Mouse (Mus musculus) ovary, postnatal 36 days (tissue): Measurements from ENCODE around the gene Sh3gl2.

Source experiments
- DNase-seq: peaks from one replicate; pipeline ENCODE4 v3.0.0; 2022; ENCODE audit warnings: low spot score, mixed read lengths

Gene Sh3gl2

DNA sequence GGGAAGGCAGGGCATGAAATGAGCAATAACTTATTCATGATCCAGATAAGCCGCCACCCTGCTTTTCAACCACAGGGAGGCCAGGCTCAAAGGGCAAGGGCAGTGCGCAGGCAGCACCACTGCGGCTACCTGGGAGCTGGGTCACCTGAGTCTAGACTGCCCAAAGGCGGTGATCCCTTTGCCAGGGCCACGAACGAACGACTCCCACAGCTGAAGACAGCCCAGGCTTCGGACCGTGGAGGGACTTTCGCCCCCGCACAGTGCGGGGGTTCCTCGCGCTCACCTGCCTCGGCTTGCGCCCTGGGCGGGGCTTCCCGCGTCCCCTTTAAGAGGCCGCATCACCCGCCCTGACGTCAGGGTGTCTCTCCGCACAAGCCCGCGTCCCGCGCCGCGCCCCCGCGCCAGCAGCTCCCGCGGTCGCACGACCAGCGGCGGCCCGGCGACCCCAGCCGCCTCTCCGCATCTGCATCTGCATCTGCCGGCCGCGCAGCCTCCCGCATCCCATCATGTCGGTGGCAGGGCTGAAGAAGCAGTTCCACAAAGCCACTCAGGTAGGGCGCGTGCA, at the start of gene Sh3gl2:
Gene Sh3gl2 (plus strand): TSS at position 56 of the 565 bp plus-strand sequence.
- DNase-seq: peak; percentile 49

DNA sequence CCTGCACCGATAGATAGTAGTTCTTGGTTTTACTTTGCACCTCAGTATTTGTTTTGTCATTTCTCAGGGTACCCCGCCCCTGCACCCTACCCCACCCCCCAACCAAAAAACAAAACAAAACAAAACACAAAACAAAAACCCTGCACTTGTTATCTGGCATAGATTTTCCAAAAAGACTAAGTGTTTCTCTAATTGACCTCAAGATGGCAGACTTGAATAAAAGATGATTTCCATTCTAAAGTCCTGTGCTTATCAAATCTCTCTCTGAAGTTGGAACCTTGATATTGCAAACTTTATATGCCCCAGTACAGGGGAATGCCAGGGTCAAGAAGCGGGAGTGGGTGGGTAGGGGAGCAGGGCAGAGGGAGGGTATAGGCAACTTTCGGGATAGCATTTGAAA, 43.8 kb upstream of the Sh3gl2 start:
- no peak for DNase-seq

DNA sequence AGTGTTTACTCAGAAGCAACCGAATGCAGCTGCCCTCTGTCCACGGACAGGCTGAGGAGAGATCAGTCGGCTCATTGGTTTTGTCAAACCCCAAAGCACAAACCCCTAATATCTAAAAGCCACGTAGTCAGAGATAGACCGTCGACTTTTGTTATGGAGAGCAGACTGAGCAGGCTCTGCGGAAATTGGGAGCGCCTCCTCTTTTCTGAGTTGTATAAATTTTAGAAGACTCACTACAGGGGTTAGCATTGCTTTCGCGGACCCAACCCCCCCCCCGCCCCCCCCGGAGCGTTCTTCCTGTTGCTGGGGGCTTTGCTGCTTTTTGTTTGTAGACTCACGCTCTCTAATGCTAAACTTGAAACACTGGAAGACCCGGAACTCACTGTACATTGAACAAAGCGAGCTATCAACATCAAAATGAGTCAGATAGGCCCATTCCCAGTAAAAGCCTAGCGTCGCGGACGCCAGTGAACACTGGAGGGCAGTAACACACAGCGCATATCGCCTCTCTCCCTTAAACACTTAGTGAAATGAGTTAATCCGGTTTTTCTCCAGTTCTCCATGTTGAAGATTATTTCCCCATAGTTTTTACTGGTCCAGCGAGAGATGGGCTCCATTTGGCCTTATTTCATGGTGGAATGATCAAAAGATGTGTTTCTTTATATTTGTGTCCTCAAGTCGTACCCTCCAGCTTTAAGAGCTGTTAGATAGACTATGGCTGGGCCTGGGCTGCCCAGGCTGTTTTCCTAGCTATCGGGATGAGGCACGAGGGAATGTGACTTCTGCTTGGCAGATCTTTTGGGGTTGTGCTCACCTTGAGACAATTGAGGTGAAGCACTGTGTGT, 42.2 kb upstream of the Sh3gl2 start:
- peak; percentile 47 for DNase-seq

DNA sequence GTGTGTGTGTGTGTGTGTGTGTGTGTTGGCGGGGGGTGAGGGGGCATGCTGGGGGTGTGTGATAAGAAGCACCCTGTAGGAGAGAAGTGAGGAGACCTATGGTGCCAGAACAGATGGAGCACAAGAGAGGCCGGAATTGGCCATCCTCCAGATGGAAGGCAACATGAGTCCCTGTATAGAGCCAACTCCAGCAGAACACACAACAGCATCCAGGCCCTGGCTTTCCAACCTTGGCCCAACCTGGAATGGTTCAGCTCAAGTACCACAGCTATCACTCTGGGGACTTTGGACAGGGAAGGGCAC, 41.7 kb upstream of the Sh3gl2 start:
- no peak for DNase-seq

DNA sequence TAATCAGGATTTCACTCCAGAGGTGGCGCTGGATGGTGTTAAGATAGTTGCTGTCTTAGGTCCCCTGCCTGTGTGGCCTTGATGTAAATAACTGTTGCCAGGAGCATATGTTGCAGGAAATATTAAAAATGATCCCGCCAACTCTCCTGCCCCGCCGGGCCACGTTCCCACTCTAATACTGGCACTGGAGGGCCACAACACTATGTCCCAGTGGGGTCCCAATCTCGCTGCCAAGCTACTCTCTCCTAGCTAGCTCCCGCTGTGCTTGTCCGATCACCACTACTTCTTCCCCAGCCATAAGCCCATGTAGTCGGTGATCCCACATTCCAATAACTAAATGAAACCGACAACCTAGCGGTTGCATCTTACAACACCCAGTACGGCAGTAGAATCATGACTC, 36.9 kb upstream of the Sh3gl2 start:
- DNase-seq: no peak

DNA sequence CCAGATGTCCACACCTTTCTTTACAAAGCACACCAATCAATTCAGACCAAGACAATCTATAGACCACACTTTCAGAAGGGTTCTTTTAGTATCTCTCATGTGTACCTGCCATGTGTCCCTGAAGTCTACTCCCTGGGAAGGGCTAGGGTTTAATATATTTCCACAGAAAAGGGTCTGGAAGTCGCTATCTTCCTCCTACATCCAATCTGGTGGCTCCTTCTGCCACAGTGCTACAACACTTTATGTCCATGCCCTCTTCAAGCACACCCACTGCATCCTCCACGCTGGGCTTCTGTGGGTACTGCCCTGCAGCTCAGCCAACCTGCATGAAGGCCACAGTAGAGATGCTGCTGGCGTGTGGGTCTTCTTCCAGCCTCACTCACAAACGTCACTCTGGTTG, 29.5 kb upstream of the Sh3gl2 start:
- DNase-seq: no peak

DNA sequence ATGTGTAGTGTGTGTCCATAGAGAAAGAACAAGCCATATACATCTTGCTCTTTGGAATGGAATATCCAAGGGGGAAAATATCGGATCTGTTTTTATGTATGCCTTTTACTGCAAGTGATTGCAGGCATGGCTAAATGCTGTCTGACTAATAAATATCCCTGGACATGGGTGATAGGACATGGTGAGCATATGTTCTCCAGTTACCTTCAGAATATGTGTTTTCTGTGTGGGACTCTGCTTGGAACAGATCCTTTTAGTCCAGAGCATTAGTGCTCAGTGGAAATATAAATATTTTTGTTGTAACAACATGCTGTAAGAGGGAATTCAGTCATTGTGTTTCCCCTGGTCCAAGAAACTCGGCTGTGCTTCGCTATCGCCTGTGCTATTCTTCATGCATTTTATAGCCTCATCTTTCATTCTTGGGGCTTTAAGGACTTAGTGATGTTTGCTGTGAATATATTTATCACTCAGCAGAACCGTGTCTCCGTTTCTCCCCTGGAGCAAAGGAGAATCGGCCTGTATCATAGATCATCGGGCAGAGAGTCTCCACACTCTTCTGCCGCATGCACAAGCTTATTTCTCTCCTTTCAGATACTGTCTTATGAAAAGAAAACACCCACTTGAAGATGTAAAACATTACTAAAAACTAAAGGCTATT, 26.4 kb upstream of the Sh3gl2 start:
- no peak for DNase-seq

DNA sequence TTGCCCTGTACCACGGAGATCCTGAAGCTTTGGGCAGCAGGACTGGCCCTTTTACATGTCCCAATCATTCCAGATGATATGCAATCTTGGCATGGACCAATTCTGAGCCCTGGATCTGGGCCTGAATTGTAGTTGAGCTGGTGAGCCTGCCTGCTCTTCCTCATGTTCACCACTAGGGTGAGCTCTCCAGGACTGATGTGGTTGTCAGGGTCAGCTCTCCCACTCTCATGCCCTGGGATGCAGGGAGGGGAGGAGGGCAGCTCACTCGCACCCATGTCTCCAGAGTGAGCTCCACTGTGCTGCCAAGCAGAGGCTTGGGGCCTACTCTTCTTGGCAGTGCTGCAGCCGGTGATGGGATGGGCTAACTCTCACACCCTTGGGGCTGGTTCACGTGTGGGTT, 18.9 kb upstream of the Sh3gl2 start:
- no peak for DNase-seq

DNA sequence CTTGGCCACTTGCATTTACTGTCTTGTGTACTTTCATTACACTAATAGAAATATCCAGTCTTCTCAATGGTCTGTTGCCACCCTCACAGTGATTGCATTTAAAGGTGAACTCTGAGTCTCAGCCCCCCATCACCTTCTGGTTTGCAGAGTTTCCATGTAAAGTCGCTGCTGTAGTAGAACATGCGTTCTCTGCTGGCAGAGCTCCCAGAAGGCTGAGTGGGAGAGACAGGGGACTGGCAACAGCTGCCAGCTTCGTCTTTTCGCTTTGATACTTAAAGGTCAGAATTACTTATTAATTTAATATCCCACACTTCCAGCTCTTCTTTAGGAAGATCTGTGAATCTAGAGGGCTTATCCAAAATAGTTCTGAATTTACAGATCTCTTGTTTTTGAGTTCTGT, 8.7 kb upstream of the Sh3gl2 start:
- peak; percentile 6 for DNase-seq

DNA sequence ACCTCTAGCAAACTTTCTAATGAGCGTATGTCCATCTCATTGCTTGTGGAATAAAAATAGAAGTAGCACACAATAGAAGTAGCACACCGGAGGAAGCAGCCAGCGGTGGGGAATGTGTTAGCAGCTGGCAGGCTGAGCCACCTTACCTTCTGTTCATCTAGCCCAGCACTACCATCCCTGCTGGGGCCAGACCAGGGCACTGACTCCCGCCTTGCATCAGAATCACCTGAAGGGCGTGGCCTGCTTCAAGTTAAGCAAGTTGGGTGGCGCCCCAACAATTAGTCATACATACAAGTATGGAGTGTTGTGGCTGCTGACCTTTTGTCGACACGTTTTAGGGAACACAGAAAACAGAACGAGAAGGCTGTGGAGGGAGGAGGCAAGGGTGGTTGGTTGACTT, 6.5 kb upstream of the Sh3gl2 start:
- no peak for DNase-seq

DNA sequence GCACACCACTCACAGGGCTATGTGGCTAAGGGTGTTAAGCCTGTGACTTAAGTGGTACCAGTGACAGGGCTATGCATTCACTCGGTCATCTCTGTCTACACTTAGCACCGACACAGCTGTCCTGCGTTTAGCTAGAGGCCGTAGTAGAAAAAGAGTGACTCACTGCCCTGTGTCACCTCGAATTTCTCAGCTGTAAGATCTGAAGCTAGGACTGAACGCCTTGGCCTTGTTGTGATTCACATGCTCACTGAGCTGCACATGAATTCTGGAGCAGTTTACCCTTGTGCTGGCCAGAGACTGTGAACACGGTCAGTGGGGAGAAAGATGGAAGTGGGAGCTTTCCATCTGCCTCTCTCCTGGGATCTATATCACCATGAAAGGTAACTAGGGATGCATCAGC, 2.3 kb upstream of the Sh3gl2 start:
- DNase-seq: no peak

DNA sequence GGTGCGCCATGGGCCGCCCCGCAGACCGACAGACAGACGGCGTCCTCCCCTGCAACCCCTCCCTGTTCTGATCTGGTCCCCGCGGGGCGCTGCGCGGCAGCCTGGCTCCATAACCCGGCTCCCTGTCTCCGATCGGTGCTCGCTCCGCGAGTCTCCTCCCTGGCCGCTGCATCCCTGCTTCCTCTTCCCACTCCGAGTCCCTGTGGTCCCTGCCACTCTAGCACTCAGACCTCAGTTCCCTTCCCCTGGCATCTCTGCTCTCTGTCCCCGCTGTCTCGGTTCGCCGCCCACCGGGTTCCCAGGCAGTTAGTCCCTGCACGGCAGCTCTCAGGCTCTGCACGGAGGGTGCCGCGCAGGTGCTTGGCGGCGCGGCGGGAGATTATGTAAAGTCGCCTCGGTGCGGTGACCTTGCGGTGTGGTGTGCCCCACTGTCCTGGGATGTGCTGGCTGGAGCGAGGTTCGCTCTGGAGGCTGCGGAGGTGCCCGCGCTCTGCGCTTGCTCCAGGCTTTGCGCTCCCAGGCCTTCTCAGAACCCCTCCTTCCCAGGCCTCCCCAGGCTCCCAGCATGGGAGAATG, 798 bp downstream of the Sh3gl2 start:
- peak; percentile 18 for DNase-seq

DNA sequence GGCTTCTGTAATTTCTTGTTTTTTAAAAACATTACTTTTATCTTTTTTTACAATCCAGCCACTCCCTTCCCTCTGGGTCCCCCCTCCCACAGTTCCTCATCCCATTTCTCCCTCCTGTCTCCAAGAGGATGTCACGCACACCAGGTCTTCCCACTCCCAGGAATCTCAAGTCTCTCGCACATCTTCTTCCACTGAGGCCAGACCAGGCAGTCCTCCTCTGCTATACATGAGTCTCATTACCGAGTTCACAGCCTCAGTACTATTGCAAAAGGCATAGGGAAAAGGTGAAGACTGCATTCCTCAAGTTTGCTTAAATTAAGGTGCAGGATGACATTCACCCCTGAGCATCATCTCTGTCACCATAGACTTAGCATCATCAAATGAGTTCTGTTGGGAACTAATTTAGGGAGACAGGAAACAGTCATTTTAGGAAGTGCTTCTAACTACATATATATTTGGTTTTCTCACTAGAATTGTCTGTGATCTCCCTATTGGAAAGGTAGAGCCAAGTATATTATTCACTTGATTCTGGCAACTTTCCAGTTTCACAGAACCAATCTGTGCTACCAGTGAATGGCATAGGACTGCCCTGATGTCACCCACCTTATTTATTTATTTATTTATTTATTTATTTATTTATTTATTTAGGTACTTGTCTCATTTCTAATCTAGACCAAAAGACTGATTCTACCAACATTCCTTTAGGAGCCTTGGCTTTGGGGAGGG, 1.9 kb downstream of the Sh3gl2 start:
- no peak for DNase-seq

DNA sequence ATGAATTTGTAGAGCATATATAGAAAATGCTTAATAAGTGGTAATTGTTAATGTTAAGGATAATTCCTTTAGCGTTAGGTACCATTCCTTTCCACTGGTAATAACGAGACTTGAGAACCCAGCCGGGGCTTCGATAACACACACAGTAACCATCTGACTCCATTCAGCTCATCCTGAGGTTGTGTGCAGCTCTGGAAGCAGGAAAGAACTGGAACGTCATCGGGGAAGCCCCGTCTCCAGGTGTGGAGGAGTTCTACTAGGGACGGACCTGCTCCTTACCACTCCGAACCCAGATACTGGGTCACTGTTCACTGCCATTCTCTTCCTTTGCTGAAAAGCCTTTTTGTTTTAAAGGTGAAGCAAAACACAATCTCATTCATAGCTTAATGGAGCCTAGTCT, 2.6 kb downstream of the Sh3gl2 start:
- DNase-seq: no peak

DNA sequence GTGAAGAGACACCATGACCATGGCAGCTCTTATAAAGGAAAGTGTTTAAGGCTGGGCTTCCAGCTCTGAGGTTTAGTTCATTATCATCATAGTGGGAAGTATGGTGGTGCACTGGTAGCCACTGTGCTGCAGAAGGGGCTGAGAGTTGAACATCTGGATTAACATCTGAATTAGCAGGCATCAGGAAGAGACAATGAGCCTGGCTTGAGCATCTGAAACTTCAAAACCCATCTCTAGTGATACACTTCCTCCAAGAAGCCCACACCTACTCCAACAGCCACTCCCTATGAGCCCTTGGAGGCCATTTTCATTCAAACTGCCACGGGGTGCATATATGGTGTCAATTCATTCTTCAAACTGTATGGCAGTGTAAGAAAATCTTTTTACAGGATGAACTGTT, 3.6 kb downstream of the Sh3gl2 start:
- no peak for DNase-seq

DNA sequence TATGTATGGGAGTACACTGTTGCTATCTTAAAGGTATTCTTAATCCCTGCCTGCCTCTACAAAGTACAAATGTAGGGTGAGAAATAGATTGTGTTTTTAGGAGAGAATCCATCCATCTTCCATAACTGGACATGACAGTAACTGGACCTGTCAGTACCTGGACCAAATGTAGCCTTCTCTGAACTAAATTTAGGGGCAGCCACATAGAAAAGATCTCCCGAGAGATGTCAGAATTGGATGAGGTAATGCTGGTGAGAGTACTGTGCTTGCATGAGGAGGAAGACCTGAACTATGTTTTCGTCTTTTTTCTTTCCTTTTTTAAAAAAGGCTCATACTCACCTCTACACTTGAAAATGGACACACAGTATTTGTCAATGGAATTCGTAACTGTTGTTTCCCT, 6.0 kb downstream of the Sh3gl2 start:
- DNase-seq: no peak

DNA sequence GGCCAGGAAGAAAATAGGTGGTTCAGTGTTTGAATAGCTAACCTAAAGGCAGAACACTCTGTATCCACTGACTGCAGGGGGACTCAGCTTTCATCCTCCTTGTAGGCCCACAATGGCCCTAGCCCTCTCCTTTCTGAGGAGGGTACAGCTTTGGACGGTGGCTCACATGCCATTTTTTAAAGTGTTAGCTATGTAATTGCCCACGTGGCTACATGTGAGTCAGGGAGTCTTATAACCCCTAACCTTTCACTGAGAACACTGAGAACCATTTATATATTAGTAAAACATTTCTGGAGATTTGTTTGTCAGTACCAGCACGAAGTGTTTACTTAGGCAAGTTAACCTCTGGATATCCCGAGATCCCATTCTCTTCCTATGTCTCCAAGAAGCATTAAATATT, 12.1 kb downstream of the Sh3gl2 start:
- DNase-seq: no peak

DNA sequence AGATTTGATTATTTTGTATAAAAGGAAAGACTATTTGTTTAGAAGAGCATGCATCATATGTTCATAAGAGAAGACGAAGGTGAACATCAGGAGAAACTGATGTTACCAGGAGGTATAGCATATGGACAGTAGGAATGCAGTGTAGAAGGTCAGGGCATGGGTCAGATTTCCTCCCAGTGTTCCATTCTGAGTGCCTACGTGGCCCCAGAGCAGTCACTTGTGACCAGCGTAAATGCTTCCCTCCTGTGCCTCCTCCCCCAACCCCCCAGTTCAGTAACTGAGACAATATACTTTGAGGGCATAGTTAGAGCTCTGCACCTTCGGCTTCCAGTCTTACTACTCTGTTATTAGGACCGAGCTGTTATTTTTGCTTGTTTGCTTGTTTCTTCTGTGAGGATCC, 17.8 kb downstream of the Sh3gl2 start:
- no peak for DNase-seq

DNA sequence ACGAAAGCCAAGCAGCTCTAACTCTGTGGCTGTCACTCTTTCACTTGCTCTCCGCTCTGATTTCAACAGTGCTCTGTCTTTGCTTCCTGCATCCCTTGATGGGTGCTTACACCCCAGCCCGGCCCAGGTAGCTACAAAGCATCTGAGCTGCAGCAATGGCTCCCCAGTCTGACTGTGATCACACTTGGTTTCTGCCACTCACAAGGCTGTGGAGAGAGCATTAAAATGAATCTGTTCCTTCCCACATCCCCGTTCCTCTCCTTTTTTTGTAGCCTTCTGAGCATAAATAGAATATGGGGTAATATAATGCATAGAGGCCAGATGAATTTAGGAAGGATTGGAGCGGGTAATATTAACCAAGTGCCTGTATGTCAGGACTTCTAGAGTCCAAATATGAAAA, 21.8 kb downstream of the Sh3gl2 start:
- DNase-seq: no peak

DNA sequence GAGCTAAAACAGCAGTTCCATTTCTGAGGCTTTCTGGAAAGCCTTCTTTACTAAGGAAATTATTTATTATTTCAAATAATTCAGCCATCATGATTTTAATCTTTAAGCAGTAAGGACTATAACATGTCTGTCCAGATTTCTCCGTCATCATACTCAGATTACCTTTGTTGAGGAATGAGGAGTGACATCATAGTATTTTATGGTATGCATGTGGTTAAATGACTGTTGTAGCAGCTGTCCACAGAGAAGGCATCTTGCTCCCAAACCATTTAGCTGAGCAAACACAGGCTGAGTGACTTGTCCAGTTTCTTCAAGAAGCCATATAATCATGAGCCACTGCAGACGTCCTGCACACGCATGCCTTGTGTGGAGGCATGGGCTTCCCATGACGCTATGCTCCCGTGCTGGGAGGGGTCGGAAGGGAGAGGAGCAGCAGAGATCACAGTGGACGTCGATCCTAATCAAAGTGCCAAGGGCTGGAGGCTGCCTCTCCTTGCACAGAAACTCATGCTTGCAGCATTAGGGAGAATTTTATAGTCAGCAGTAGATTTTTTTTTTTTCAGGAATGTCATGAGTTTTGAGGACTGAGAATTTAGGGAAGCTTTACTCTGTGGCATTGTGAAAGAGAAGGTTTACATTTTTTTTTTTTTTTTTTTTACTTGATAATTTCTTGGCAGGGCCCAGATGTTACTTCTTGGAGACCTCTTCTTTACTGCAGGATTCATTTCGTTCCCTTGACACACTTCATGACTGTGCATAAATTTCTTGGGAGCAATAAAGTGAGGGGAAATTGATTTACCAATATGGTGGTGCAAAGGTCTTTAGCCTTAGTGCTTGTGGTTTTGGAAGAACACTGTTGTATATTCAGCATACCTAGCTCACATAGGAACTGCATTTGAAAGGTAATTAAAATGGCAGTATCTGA, 23.0 kb downstream of the Sh3gl2 start:
- DNase-seq: no peak

DNA sequence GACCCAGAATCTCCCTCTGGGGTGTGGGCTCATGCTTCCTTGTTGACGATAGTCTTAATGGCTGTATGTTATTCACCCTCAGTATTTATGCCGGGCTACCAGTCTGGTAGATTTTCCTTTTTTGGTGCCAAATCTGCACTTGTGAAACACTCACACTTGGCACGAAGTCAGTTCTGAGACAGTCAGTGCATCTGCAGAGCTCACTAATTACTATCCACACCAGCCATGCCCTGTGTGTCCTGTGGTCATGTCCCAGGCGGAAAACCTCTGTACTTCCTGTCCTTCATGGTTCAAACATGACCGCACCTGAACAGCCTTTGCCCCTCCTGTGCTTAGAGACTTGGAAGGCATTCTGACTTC, 23.6 kb downstream of the Sh3gl2 start:
- no peak for DNase-seq
